Mouse (Mus musculus) lung, adult 2 months (tissue): ENCODE measurements around the gene Reps2.

ENCODE experiments used
- CTCF ChIP-seq: fragments of 200-500 bp; IDR thresholded peaks from 2 replicates; pipeline ENCODE4 v1.5.1; 2011; ENCODE audit warnings: mild to moderate bottlenecking, low read length, control low read depth; ENCODE audit not compliant: insufficient read depth
- POLR2A ChIP-seq: fragments of 200-500 bp; IDR thresholded peaks from 2 replicates; pipeline ENCODE4 v1.6.1; 2011; ENCODE audit warnings: low read depth, mild to moderate bottlenecking, control low read depth, low read length, borderline replicate concordance; ENCODE audit errors: extremely low read depth

GRCm38 (mm10) chrX:162487734-162488133 is 155.7 kb downstream of the Reps2 start:
- TF ChIP-seq CTCF (no peak), POLR2A (no peak)
